Mouse (Mus musculus): ENCODE measurements around the gene Mturn. TPM values are rescaled to one million over a fixed set of nuclear protein-coding genes. Genes with fewer than 3 reads are reported as not detected.

Gene Mturn
- polyA plus RNA-seq, 1 experiment, result 0.05 TPM

DNA sequence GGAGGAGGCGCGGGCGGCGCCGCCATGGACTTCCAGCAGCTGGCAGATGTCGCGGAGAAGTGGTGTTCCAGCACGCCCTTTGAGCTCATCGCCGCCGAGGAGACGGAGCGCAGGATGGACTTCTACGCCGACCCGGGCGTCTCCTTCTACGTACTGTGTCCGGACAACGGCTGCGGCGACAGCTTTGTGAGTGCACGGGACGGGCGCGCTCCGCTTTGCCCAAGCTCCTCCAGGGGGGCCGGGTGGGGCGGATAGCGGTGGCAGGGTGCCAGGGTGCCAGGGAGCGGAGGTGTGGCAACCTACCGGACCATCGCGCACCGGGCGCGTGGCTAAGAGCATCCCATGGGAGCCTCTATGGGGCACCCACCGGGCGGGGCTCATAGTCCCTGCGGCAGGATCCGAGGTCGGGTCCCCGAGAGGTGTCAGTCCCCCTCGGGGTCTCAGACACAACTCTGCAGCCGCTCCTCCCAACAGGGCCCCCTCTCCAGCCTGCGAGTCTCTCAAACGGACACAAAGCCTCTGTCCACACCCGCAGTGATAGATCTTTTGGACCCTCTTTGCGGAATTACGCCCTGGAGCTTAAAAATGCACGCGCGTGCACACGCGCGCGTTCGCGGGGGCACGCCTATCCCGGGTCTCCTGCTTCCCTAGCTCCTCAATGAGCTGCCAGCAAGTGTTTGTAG lies 463 bp downstream of the Mturn start:
- Histone ChIP-seq H3K36me3 (ENCODE audit: control insufficient read depth) (no peaks in the 10 kb centered on the region), H3K4me3 (replicated peaks) (peak overlapping the region; percentile 83), H3K9me3 (ENCODE audit: control insufficient read depth, low read length) (no peaks in the 10 kb centered on the region), H3K4me1 (ENCODE audit: control insufficient read depth) (peaks cover 36% of the 10 kb centered on the region), H3K27me3 (ENCODE audit: control insufficient read depth) (peaks cover 29% of the 10 kb centered on the region)
- no peak for TF ChIP-seq GATA1 (IDR thresholded peaks at IDR 0.05; ENCODE audit: low read length)
- TF ChIP-seq TAL1 (IDR thresholded peaks at IDR 0.05; ENCODE audit: low read length), result no peak

DNA sequence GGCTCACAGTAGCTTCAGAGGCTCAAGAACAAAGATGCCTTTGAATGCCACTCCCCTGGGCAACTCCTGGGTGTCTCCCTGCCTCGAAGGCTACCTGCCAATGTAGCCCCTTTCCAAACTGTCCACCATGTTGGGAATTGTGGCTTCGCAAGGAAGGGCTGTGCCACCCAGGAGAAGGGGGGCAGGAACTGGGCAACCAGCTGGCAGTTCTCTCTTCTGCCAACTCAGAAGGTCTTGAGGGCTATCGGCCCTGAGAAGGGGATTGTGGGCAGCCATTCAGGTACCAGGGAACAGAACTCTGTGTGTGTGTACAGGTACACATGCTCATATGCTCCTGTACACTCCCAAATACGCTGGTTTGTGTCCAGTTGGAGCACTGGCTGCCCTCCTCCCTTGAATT lies 2.7 kb downstream of the Mturn start:
- H3K27me3 ChIP-seq (ENCODE audit: control insufficient read depth), result peaks cover 33% of the 10 kb centered on the region
- TF ChIP-seq TAL1 (IDR thresholded peaks at IDR 0.05; ENCODE audit: low read length), result no peak
- no peak for TF ChIP-seq GATA1 (IDR thresholded peaks at IDR 0.05; ENCODE audit: low read length)
- no peaks in the 10 kb centered on the region for H3K9me3 ChIP-seq (ENCODE audit: control insufficient read depth, low read length)
- H3K4me3 ChIP-seq (replicated peaks), result no peak overlapping the region
- H3K36me3 ChIP-seq (ENCODE audit: control insufficient read depth), result no peaks in the 10 kb centered on the region
- peaks cover 36% of the 10 kb centered on the region for H3K4me1 ChIP-seq (ENCODE audit: control insufficient read depth)

DNA sequence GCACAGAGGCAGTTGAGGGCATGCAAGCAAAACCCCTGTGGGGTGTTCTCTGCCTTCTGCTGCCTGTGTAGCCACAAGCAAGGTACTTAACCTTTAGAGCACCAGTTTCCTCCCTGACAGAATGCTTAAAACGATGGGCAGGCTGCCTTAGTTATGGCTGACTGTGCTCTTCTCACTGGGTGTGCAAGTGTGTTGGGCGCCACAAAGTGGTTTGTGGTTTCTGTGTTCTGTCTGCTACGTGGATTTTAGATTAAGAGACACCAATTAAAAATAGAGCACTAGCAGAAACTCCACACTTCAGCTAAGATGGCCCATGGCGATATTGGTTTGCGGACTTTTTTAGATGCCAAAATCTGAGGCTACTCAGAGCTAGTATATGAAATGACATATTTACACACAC lies 3.7 kb downstream of the Mturn start:
- no peaks in the 10 kb centered on the region for H3K9me3 ChIP-seq (ENCODE audit: control insufficient read depth, low read length)
- H3K4me1 ChIP-seq (ENCODE audit: control insufficient read depth), result peaks cover 27% of the 10 kb centered on the region
- no peak overlapping the region for H3K4me3 ChIP-seq (replicated peaks)
- TF ChIP-seq GATA1 (IDR thresholded peaks at IDR 0.05; ENCODE audit: low read length) (no peak), TAL1 (IDR thresholded peaks at IDR 0.05; ENCODE audit: low read length) (no peak)
- H3K36me3 ChIP-seq (ENCODE audit: control insufficient read depth), result no peaks in the 10 kb centered on the region
- peaks cover 34% of the 10 kb centered on the region for H3K27me3 ChIP-seq (ENCODE audit: control insufficient read depth)

DNA sequence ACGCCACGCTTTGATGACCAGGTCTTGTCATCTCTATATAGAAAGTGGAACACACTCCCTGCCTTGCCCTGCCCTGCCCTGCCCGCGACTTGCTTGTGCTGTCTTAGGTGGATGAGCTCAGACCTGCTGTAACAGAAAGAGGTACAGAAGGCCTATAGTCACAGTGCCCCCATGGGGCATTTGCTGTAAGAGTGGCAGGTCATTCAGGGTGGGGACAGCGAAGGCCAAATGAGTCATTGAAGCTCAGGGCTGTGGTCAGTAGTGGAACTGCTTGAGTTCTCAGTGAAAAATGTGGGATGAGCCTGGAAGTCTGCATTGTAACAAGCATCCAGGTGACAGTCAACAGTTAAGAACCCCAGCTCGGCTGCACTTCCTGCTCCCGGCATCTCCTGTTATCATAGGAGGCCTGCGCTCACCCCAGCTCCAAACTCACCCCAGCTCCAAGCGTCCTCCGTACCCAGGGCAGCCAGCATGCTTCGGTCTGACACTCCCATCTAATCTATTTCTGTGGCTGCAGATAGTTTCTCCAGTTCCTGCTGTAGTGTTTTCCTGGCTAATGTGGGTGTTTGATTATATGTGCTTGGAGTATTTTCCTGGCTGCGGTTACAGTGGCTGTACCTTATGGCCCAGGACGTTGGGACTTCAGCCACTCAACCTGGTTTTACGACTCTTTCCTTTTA lies 4.4 kb downstream of the Mturn start:
- Histone ChIP-seq H3K9me3 (ENCODE audit: control insufficient read depth, low read length) (no peaks in the 10 kb centered on the region), H3K36me3 (ENCODE audit: control insufficient read depth) (no peaks in the 10 kb centered on the region), H3K4me1 (ENCODE audit: control insufficient read depth) (peaks cover 23% of the 10 kb centered on the region), H3K4me3 (replicated peaks) (no peak overlapping the region), H3K27me3 (ENCODE audit: control insufficient read depth) (peaks cover 34% of the 10 kb centered on the region)
- TF ChIP-seq GATA1 (IDR thresholded peaks at IDR 0.05; ENCODE audit: low read length) (no peak), TAL1 (IDR thresholded peaks at IDR 0.05; ENCODE audit: low read length) (no peak)

DNA sequence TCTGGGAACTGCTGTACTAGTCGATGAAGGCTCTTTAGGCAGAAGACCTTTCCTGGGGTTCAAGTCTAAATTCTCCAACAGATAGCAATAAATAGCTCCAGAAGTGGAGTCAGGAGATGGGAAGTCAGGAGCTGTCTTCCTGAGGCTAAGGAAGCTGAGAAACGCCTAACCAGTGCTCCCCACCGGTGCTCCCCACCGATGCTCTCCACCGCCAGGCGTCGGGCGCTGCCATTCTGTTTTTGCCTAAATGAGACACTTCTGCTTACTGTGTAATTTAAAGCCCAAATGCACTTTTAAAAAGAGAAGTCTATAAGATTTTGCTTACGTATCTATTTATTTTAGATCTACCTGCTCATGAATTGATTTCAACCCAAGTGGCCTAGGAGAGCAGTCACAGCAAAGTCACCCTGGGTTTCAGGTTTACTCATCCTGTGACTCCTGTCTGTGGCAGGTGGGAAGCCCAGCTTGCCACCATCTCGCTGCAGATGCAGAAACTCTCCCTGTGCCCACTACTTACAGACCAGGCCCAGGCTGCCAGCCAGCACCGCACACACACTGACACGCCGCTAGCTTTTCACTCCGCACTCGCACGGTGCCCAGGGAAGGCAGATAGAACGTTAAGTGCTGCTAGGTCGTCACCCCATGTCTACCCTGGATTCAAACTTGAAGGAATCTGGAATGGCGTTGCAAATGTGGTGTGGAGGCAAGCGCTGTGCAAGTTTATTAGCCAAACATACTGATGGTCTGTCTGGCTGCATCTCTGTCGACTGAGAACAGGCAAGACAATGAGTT lies 5.7 kb downstream of the Mturn start:
- H3K36me3 ChIP-seq (ENCODE audit: control insufficient read depth), result no peaks in the 10 kb centered on the region
- H3K4me1 ChIP-seq (ENCODE audit: control insufficient read depth), result peaks cover 13% of the 10 kb centered on the region
- H3K9me3 ChIP-seq (ENCODE audit: control insufficient read depth, low read length), result no peaks in the 10 kb centered on the region
- H3K27me3 ChIP-seq (ENCODE audit: control insufficient read depth), result peaks cover 29% of the 10 kb centered on the region
- no peak overlapping the region for H3K4me3 ChIP-seq (replicated peaks)
- TF ChIP-seq GATA1 (IDR thresholded peaks at IDR 0.05; ENCODE audit: low read length) (no peak), TAL1 (IDR thresholded peaks at IDR 0.05; ENCODE audit: low read length) (no peak)

DNA sequence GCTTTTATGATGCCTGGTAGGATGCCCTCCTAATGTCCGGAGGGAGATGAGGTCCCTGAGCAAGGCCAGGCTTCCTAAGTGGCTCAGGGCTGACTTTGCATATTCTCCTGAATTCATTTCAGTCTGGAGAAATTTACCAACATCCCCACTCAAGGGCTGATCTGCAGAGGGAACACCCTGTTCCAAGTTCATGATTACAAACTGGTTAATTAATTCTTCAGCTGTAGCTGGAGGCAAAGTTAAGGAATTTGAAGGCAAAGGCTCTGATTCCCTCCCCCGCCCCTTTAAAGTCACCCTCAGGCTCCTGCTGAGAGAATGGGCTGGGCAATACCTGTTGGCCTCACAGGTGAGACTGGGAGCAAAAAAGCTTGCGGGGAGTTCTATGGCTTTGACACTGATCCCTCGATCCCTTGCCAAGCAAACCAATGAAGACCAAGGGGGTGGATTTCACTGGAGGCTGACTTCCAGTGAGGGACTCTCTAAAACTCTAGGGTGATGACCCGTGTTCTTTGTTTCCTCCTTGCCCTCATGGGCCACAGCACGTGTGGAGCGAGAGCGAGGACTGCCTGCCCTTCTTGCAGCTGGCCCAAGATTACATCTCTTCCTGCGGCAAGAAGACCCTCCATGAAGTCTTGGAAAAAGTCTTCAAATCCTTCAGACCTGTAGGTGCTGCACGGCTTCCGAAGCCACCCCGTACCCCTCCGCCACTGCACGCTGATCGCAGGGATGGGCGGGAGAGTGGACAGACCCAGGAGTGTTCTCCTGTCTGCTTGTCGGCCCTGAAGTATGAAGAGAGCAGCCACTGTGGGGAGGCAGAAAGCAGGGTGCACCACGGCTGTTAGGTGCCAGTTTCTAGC lies 7.3 kb downstream of the Mturn start:
- Histone ChIP-seq H3K4me3 (replicated peaks) (no peak overlapping the region), H3K36me3 (ENCODE audit: control insufficient read depth) (no peaks in the 10 kb centered on the region), H3K9me3 (ENCODE audit: control insufficient read depth, low read length) (no peaks in the 10 kb centered on the region), H3K27me3 (ENCODE audit: control insufficient read depth) (peaks cover 13% of the 10 kb centered on the region), H3K4me1 (ENCODE audit: control insufficient read depth) (peaks cover 7% of the 10 kb centered on the region)
- TF ChIP-seq GATA1 (IDR thresholded peaks at IDR 0.05; ENCODE audit: low read length) (no peak), TAL1 (IDR thresholded peaks at IDR 0.05; ENCODE audit: low read length) (no peak)

DNA sequence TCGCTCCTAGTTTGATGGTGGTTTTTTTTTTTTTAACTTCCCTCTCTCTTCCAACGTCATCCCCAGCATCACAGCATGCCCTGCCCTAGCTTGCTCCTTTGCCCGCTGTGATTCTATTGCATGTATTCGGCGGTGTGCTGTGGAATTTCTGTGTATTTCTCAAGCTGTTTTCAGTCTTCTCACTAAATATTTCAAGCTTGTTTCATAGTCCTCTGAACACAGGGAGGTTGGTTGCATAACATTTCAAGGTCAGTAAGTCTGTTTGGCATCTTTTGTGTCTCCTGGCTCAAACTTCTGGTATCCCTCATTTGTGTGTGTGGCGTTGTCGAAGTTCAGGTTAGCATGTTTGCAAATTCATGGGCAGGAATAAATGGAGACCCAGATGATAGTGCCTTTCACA lies 8.3 kb downstream of the Mturn start:
- TF ChIP-seq TAL1 (IDR thresholded peaks at IDR 0.05; ENCODE audit: low read length) (no peak), GATA1 (IDR thresholded peaks at IDR 0.05; ENCODE audit: low read length) (no peak)
- Histone ChIP-seq H3K4me1 (ENCODE audit: control insufficient read depth) (peaks cover 7% of the 10 kb centered on the region), H3K27me3 (ENCODE audit: control insufficient read depth) (peaks cover 4% of the 10 kb centered on the region; the same call in 1 of the 2 replicates), H3K36me3 (ENCODE audit: control insufficient read depth) (no peaks in the 10 kb centered on the region), H3K4me3 (replicated peaks) (no peak overlapping the region), H3K9me3 (ENCODE audit: control insufficient read depth, low read length) (no peaks in the 10 kb centered on the region)

DNA sequence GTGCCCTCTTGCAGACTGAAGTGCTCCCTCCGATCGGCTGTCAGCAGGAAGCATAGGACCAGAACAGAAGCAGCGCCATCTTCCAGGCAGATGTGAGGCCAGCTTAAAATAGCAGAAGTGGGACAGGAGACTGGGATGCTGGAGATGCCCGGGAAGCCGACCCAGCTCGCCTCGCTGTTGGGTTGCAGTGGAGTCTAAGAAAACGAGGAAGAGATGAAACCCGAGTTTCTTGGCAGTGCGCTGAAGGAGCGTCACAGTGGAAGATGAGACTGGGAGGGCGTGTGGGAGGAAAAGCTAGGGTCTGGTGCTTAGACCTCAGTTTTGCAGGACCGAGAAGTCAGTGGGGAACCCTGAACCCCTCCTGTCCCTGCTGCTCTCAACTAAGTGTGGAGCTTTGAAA lies 9.4 kb downstream of the Mturn start:
- Histone ChIP-seq H3K27me3 (ENCODE audit: control insufficient read depth) (peaks cover 4% of the 10 kb centered on the region; the same call in 1 of the 2 replicates), H3K9me3 (ENCODE audit: control insufficient read depth, low read length) (no peaks in the 10 kb centered on the region), H3K4me1 (ENCODE audit: control insufficient read depth) (peaks cover 3% of the 10 kb centered on the region), H3K36me3 (ENCODE audit: control insufficient read depth) (no peaks in the 10 kb centered on the region), H3K4me3 (replicated peaks) (no peak overlapping the region)
- TF ChIP-seq TAL1 (IDR thresholded peaks at IDR 0.05; ENCODE audit: low read length) (no peak), GATA1 (IDR thresholded peaks at IDR 0.05; ENCODE audit: low read length) (no peak)

All from erythroblast, embryonic 14.5 days (primary cell).